Mouse (Mus musculus) neural tube, embryonic 11.5 days (tissue): ENCODE results near the gene Sry. TPM values are rescaled to one million over a fixed set of nuclear protein-coding genes. Genes with fewer than 3 reads are reported as not detected.

Experiments used
- ATAC-seq: fragments of 200-750 bp; cut with Nextera tagmentation; 2 replicates; pipeline ENCODE4 v1.8.0; 2017; ENCODE audit warnings: moderate number of reproducible peaks, mild to moderate bottlenecking, moderate TSS enrichment, moderate library complexity; ENCODE audit not compliant: insufficient read depth, low FRiP score, low TSS enrichment
- DNase-seq: peaks from one replicate; pipeline ENCODE4 v3.0.0-alpha.2; 2015; ENCODE audit warnings: low spot score
- H3K27ac ChIP-seq: fragments of 300-500 bp; sonication (generic); 2 replicates; pipeline ENCODE4 v1.5.1; 2014; ENCODE audit warnings: low read depth, mild to moderate bottlenecking, low read length
- H3K27me3 ChIP-seq: fragments of 300-500 bp; sonication (generic); 2 replicates; pipeline ENCODE4 v1.6.1; 2014; ENCODE audit warnings: mild to moderate bottlenecking, low read length, mixed read lengths; ENCODE audit not compliant: control insufficient read depth, insufficient read depth
- H3K36me3 ChIP-seq: fragments of 300-500 bp; sonication (generic); 2 replicates; pipeline ENCODE4 v1.6.1; 2014; ENCODE audit warnings: mild to moderate bottlenecking, low read length, moderate library complexity, mixed read lengths; ENCODE audit not compliant: control insufficient read depth, insufficient read depth
- H3K4me1 ChIP-seq: fragments of 300-500 bp; sonication (generic); 2 replicates; pipeline ENCODE4 v1.6.1; 2014; ENCODE audit warnings: low read length, mixed read lengths; ENCODE audit not compliant: control insufficient read depth, insufficient read depth
- H3K4me2 ChIP-seq: fragments of 300-500 bp; sonication (generic); 2 replicates; pipeline ENCODE4 v1.6.1; 2014; ENCODE audit warnings: low read depth, mild to moderate bottlenecking, moderate library complexity
- H3K4me3 ChIP-seq: fragments of 300-500 bp; sonication (generic); 2 replicates; pipeline ENCODE4 v1.5.1; 2014; ENCODE audit warnings: low read depth, low read length
- H3K9ac ChIP-seq: fragments of 300-500 bp; sonication (generic); 2 replicates; pipeline ENCODE4 v1.6.1; 2014; ENCODE audit warnings: mild to moderate bottlenecking, low read length
- H3K9me3 ChIP-seq: fragments of 300-500 bp; sonication (generic); 2 replicates; pipeline ENCODE4 v1.6.1; 2016; ENCODE audit warnings: low read length; ENCODE audit not compliant: control insufficient read depth
- WGBS: fragments of 180-500 bp; shearing (Covaris S2); extraction: QIAGEN DNeasy Blood & Tissue Kit; methylation state at CpG from one replicate; pipeline ENCODE4 v1.1.7; 2014; 5-methylcytosine and 5-hydroxymethylcytosine counted together
- polyA plus RNA-seq: library from polyadenylated mRNA; unstranded; fragments of >200 nt; fragmentation: Nextera tagmentation; extraction: Ambion mirVana; gene quantifications from 2 replicates; pipeline ENCODE4 v1.2.1, GENCODE M21; 2014

Sry gene
- polyA plus RNA-seq: not detected in 2 replicates

- 73% methylated on average over 2 of the region's 2 CpGs for WGBS
- Histone ChIP-seq H3K4me1 (no peaks in the 10 kb centered on the region), H3K9me3 (no peaks in the 10 kb centered on the region), H3K9ac (no peak within 1 kb of the TSS), H3K27me3 (no peaks in the 10 kb centered on the region), H3K27ac (no peak within 1 kb of the TSS), H3K4me2 (no peak within 1 kb of the TSS), H3K36me3 (no peaks in the 10 kb centered on the region), H3K4me3 (no peak within 1 kb of the TSS)
- no peak for DNase-seq
- ATAC-seq: no peak
Observed at GRCm38 (mm10) chrY:2663558-2663957, at the start of gene Sry. Sry (minus strand) TSS chrY:2663658.

Other genes with a start within 250 kb of the Sry start
- not detected in 2 replicates for gene H2al2c, start 64.6 kb downstream of the Sry start, polyA plus RNA-seq
- not detected in 2 replicates for gene H2al2b, start 57.0 kb upstream of the Sry start, polyA plus RNA-seq
- gene Gm4064, start 132.5 kb upstream of the Sry start, polyA plus RNA-seq: not detected in 2 replicates
- gene Rbmy, start 167.0 kb upstream of the Sry start, polyA plus RNA-seq: not detected in 2 replicates
- not detected in 2 replicates for gene Gm10256, start 167.0 kb upstream of the Sry start, polyA plus RNA-seq
- gene Gm10352, start 237.3 kb upstream of the Sry start, polyA plus RNA-seq: not detected in 2 replicates